Mouse (Mus musculus) embryo, embryonic 11 days (tissue): Measurements from ENCODE around the gene Rint1.
"Not testable (repeated sequence)": the region's sequence is repeated elsewhere in the genome, so short reads cannot be mapped to it uniquely, and the experiment has no call there.

Experiments used
- DNase-seq: peaks from one replicate; pipeline ENCODE4 v3.0.0-alpha.2; 2015

The Rint1 gene

DNA sequence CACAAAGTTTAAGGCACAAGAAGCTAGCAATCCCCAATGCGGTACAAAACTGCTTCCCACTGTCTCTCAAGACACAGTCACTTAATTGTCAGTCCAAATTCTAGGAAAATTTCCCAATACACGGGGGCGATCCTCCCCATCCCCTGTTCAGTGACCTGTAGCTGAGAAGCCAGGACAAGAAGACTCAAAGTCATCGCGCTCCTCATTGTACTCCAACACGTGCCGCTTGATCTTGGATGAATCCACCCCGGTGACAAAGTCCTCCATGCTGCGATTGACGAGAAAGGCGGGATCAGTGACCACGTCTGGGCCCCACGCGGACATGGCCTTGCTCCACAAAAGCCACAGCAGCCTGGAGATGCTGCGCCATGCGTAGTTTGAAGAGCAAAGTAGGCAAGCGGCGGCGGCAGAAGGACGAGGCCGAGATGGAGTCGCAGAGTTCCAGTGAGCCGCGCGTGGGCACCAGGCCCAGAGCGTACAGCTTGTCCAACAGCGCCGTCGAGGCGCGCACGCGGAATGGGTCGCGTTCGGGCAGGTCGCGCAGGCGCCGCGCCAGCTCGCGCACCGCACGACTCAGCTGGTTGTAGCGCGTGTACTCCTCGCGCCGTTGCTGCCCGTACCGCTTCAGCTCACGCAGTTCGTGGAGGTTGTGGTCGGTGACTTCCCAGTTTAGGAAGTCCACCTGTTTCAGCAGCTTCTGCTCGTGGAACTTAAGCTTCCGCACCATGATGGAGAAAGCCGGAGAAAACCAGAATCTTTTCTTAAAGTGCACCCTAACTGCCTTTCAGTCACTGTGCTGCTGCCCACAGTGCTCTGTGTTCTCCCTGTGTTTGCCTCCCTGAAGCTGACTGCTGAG, 43.6 kb downstream of the Rint1 start:
- DNase-seq = peak; percentile 39

DNA sequence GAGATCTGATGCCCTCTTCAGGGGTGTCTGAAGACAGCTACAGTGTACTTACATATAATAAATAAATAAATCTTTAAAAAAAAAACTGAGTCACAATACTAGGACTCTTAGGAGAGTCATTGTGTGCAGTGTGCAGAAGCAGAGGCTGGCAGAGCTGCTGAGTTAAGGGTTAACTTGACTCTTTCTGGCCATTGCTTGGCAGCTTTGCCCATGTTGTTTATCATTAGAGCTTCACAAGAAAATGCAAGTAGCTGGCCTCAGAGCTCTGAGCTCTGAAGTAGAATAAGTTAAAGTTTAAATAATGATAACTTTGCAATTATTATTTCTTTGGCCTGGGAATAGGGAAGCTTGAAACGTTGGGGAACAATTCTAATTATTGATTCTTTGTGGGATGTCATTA, 48.2 kb downstream of the Rint1 start:
- DNase-seq = not testable (repeated sequence)

DNA sequence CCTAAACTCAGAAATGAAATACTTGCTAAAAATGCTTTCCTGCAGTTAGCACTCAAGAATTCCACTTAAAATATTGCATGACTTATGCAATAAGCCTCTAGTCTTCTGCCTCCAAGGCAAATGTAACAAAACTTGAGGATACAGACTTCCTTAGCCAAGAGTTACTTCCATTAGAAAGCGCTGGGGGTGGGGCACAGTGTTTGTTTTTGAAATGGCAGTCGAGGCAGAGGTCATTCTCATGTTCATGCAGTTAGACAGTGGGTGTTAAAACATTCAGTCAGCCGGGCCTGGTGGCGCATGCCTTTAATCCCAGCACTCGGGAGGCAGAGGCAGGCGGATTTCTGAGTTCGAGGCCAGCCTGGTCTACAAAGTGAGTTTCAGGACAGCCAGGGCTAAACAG, 50.6 kb downstream of the Rint1 start:
- DNase-seq = no peak

DNA sequence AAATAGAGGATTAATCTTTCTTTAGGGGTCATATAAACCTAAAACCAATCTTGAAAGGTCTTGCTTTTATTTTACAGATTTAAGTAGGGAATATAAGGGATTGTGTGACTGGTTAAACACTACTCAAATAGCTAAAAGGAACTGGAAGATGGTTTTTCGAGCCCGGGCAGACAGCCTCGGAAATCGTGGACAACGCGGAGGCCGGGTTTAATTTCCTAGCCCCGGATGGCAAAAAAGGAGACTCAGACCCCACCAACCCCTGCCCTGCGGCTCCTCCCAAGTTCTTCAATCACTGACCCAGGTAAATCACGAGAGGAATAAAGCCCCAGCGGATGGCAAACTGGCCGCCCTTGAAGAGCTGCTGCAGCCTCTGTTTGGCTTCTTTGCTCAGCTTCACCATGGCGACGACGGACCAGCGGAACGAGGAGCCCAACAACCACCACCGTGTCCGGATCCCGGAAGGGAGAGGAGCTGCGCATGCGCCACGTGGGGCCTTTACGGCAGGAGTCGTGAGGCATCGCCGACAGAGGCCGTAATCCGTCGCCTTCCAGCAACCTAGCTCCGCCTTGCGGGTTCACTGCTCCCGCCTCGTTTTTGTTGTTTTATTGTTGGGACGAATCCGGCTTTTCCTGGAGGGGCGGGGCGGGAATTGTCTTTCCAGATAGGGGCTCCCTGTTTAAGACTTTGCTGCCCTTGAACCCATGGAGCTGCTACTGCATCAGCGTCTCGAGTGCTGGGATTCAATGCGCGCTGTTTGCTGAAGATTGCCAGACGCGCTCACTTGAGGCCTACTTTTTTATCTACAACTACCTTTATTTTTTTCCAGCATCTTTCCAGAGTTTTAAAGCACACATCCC, 56.4 kb downstream of the Rint1 start, which contains the start of gene Tomm7:
TSS of gene Tomm7 (minus strand) at position 488 of the 857 bp plus-strand sequence.
- DNase-seq = peak; percentile 98

DNA sequence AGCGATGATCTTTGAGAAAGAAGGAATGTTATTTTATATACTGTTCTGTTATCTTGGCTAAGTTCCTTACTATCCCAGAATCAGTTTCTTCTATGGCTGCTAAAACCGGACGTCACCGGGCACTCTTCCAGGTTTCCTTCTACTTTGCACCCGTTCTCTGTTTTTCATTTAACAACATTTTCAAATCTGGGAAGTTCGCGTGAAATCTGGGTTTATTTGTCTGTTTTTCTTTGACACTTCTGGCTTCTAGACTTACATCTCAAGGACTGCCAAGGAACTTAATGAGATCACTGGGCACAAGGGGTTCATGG, 57.0 kb downstream of the Rint1 start:
- DNase-seq = no peak

DNA sequence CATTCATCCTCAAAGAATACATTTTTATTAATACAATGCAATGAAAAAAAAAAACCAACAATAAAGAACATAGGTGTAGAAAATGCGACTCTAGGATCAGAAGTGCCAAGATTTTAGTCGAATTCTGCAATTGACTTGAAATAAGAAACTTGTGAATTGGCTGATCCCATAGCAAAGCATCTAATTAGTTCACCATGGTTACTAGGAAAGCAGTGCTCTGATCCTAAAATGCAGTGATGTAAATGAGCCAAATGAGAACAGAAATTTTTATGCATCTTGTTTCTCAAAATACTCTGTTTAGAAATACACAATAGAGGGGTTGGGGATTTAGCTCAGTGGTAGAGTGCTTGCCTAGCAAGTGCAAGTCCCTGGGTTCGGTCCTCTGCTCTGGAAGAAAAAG, 57.6 kb downstream of the Rint1 start:
- no peak for DNase-seq

DNA sequence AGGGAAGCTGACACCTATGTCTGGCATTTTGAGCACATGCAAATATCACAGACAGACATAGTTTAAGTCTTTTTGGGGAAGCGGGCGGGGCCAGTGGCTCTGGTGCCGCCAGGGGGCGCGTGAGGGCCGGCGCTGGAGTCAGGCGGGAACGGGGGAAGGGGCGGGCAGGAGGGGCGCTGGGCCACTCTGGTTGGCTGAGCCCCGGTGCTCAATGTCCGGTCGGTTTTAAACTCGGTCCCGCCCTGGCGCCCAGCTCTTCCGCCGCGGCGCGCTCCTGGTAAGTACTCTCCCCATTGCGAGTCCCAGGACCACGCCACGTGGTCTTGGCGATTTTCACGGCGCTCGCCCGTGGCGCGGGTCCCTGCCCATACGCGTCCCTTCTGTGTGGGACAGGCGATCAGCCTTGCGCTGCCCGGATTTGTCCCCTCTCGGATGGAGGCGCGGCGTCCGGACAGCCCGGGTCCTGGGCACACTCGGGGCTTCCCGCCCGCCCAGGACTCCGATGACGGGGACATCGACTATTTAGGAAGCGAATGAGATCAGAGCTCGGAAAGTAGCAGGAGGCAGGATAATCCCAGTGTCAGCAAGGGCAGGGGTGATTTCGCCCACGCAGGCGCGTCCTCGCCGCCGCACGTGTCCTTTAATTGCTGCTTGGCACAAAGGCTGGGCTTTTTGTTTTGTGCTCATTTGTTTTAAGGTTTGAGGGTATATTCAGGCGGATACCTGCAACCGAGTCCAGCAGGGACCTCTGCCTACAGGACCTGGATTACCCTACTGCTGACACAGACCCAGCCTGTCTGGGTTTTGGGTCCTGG, 63.0 kb downstream of the Rint1 start:
- DNase-seq = peak; percentile 88

DNA sequence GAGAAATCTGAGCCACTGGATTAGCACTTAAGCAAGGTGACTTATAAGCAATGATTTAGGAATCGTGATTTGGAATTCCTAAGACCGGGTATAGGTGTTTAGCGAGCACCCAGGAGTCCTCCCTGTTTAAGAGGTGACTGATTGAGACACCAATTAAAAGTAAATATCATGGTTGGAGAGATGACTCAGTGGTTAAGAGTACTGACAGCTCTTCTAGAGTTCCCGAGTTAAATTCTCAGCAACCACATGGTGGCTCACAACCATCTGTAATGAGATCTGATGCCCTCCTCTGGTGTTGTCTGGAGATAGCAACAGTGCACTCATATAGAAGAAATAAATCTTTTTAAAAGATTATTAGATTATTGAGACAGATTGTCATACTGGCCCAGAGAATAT, 63.6 kb downstream of the Rint1 start:
- DNase-seq = not testable (repeated sequence)

DNA sequence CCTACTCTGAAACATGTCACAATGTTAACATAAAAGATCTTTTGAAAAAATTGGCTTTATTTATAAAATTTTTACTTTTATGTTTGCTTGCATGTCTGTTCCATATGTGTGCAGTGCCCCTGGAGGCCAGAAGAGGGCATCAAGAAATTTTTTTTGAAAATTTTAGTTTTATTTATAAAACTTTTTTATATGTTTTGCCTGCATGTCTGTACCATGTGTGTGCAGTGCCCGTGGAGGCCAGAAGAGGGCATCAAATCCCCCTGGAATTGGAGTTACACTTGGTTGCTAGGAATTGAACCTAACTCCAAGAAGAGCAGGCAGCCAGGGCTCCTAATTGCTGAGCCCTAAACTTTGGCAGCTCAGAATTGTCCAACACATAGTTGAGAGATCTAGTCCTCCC, 65.4 kb downstream of the Rint1 start:
- DNase-seq = not testable (repeated sequence)

DNA sequence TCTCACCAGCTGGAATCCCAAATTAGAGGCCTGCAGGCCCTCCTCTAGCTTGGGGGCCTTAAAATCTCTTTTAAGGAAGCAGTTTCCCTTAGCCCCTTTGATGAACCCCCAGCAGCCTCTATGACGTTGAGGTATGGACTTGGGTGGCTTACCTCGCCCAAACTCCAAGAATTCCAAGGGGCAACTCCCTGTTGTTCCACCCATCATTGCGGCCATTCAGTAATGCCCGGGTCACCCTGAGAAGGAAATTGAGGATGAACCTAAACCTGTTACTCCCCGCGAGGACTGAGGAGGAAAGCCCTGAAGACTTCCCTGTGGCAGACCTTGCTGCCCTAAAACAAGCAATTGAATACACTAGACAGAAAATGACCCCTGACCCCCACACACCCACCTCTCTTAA, 68.0 kb downstream of the Rint1 start:
- no peak for DNase-seq

DNA sequence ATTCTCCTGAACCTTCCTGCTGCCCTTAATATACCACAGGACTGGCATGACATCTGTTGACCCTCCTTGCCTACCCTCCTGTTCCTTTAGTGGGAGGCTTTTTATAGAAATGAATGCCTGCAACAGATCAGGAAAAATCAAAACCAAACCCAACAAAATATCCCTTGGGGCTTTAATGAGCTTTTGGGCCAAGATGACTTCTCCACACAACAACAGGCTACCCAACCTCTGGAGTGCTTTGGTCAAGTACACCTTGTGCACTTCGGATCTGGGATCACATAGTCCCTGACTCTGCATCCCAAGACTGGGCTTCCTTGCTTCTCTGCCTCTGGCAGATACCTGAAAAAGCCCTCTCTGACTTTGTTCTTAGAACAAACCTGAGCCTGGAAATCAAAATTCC, 68.7 kb downstream of the Rint1 start:
- DNase-seq = no peak

DNA sequence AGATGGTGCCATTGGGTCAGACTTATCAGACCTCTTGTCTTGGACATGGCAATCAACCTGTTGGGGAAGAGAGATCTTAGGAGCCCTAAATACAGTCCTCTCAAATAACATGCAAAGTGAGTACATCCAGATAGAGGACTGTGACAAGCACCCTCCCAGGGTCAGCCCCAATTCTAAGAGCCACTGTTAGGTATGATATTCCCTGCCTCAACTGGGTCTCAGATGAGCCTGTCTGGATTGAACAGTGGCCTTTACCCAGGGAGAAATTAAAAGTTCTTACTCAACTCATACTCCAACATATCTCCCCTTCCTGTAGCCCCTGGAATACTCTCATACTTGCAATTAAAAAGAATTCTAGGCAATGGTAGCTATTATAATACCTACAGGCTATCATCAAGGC, 69.7 kb downstream of the Rint1 start:
- no peak for DNase-seq

DNA sequence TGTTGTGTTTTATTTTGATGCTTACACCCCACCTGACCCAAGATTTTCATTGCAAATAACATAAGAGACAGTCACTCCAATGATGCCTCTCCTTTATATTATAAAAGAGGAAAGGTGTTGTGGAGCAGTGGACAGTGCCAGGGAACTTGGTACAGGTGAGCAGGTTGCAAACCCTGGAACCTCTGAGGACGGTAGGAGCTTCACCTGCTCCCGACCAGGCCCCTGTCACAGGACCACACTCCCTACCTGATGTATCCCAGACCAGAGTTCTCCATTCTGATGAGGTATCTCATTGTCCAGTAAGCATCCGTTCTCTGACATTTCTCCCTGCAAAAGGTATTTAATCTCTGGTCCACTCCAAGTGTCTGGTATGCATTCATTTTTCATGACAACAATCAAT, 70.5 kb downstream of the Rint1 start:
- DNase-seq = no peak

DNA sequence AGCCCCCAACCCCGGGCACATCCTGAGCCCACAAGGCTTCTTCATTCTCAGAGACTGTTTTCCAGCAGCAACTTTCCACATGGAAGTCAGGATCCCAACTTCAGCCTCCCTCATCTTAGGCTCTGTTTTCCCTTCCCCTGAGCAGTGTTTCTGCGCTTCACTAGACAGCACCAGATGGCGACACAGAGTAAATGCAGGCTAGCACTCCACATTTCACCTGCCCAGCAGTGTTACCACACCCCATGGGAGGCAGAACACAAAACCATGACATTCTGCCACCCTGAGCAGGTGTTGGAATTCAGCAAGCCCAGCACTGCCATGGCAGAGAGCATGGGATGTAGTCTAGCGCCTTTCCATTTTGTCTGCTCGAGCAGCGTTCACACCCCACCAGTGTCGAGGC, 71.1 kb downstream of the Rint1 start:
- peak; percentile 17 for DNase-seq

DNA sequence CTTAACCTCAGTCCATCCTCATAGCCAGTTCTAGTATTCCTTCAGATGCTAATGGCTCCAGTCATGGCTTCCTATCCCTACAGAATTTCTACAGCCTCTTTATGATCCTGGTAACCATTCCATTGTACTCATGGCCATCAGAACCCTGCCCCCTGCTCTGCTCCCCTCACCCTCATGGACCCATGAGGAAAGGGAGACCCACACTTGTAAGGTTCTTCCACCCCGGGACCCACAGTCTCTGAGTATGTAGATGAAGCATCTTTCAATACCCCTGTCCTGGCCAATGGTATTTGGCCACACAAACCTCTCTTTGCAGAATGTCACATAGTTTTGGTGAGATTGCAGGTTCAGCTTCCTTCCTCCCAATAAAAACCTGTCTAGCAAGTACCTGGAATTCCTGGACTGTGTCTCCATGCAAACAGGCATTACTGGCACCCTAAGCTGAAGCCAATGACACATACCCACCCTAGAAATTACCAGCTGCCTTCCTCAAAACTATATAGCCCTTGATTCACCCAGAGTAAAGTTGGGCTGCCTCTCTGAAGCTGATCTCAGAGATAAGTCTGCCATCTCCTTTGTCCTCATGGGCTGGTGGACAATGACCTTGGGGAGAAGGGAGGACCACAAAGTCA, 71.7 kb downstream of the Rint1 start:
- no peak for DNase-seq

DNA sequence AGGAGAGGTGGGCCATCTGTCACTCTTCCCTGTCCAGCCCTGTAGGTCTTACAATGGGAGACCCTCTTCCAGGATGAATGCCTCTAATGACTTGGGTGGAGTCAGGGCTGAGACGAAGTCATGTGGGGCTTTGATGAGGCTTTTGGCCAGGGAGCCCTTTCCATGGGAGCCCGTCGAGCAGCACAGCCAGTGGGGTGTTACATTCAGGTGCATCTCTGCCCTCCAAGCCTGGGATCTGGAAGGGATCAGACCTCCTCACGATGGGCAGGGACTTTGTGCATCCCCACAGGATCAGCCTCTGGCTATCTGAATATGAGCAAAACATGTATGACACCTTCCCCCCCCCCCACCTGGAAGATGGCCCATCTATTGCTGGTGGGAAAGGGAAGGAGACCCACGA, 72.4 kb downstream of the Rint1 start:
- no peak for DNase-seq

DNA sequence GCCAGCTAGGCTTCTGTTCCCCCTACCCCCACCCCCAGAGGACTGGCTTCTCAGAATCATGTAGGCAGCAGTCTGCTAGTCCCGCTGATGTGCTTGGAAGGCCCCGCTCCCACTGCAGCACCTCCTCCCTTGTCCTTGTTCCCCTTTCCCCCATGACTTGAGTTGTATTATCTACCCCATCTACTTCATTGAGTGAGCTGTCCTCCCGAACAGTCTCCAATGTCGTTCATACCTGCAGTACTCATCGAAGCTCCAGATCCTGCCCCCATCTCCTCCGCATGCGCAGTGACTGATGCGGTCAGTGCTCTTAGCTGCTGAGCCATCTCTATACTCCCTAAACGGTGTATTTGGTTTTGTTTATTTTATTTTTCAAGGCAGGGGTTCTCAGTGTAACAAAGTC, 74.2 kb downstream of the Rint1 start:
- no peak for DNase-seq

DNA sequence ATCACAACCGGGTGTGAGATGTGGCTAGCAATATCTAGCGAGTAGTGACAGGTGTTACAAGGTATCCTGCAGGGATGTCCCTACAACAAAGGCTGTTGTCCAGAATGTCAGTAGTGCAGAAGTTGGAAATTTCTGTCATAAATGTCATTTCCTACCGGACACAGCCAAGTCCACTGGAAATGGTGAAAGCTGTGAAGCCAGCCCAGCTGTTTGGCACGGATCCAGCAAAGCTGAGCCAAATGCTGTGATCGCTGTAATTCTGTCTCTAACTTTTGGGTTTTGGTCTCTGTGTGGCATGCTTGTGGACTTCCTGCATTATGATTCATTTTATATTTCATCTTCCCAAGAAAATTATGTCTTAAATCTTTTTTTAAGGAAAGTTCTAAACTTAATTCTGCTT, 74.8 kb downstream of the Rint1 start:
- DNase-seq = no peak

DNA sequence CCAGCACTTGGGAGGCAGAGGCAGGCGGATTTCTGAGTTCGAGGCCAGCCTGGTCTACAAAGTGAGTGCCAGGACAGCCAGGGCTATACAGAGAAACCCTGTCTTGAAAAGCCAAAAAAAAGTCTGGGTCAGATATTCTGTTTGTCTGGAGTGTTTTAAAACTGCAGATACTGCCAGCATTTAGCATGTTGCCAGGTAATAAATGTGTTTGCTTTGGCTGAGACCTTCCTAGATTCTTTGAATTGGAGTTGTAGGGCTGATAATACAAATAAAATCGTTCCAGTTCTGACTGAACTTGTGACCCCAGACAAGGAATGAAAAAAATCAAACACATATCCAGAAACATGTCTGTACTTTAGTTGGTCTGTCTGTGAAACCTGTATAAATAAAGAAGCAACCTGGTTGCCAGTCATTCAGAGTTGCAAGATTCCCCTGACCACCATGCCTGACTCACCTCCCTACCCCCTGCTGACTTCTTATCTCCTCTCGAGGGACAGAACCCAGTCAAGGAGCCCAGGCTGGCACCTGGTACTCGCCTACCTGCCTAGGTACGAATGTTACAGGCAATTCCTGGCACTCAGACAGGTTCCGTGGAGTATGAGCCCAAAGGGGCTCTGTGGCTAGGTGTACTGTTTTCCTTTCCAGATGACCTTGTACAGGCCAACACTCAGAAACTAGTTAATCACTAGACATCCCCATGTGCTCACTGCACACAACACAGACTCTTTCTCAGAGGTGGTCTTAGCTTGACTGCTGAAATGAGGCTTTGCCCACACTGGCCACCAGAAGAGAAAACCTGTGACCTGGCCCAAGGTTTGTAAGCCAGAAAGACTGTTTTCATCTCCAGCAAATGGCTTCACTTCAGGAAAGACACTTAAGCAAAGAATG, 75.9 kb downstream of the Rint1 start:
- no peak for DNase-seq

DNA sequence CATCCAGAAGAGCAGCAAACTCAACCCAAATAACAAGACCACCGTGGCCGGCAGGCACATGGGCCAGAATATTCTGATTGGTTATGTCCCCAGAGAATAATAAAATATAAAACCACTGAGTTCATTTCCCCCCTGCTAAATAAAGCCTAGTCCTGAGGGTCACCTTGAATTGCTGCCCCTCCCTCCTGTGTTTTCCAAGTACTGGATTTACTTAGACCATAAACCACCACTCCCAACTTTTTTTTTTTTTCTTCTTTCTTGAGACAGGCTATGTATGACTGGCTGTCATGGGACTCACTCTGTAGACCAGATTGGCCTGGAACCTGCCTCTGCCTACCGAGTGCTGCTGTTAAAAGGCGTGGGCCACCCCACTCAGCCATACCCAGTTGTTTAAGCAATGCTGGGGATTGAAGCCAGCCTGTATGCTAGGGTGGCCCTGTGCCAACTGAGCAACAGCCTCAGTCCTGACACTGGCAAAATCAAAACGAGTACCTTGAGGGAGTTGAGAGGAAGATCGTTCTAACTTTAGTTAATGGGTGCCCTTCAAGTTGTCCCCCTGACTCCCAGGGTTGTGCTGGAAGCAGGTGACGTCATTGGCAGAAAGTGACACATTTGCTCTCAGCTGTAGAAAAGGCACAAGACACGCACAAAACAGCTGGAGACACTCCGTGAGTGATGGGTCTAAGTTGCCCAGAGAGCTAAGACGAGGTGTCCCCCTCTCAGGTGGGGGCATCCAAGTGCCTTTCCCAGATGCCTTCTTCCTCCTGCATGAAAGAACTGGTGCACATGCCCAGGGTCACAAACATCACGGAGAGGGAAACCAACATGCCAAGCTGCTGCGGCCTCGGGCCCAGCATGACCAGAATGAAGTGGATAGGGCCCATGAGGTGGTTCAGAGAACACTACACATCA, 76.8 kb downstream of the Rint1 start:
- DNase-seq = no peak

DNA sequence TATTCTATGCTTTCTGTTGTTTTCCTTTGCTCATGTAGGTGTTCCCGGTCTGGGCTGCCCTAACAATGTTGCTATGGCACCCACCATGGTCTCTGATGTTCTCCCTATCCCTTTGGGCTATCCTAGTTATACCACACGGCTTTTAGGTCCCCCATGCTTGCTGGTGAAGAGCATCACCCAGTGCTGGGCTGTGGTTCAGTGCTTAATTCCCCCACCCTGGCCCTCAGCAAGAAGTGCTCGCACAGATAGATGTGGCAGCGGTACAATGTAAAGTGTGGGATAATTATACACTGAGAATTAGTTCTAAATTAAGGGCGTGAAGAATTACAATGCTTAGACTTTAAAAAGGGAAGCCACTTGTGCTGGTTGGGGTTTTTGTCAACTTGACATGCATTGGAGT, 78.4 kb downstream of the Rint1 start:
- no peak for DNase-seq
